Mouse (Mus musculus): ENCODE data around the gene Hpca. TPM values are rescaled to one million over a fixed set of nuclear protein-coding genes. Genes with fewer than 3 reads are reported as not detected.

Gene Hpca
- polyA plus RNA-seq, 2 experiments: 0.94 to 2.1 TPM

GRCm38 (mm10) chr4:129141560-129142438, 20.0 kb upstream of the Hpca start:
- no peak overlapping the region for H3K9ac ChIP-seq (ENCODE audit: low read depth, low read length, severe bottlenecking)
- DNase-seq (ENCODE audit: low spot score): no peak

GRCm38 (mm10) chr4:129140808-129141207, 19.0 kb upstream of the Hpca start:
- no peak for ATAC-seq (ENCODE audit: low FRiP score, low read depth)
- Histone ChIP-seq H3K4me1 (ENCODE audit: control insufficient read depth, insufficient read depth, low read length) (peaks cover 17% of the 10 kb centered on the region; the same call in 1 of the 2 replicates), H3K9me3 (ENCODE audit: control insufficient read depth, low read length) (no peaks in the 10 kb centered on the region), H3K4me3 (replicated peaks; ENCODE audit: low read length) (no peak overlapping the region), H3K36me3 (ENCODE audit: control insufficient read depth, insufficient read depth, low read length) (peaks cover 15% of the 10 kb centered on the region), H3K27me3 (ENCODE audit: control insufficient read depth, insufficient read depth, low read length) (peaks cover 15% of the 10 kb centered on the region; the same call in 1 of the 2 replicates), H3K27ac (replicated peaks; ENCODE audit: low read depth, low read length) (no peak overlapping the region), H3K9ac (ENCODE audit: low read depth, low read length, severe bottlenecking) (no peak overlapping the region), H3K4me2 (replicated peaks; ENCODE audit: low read depth, low read length, severe bottlenecking) (no peak overlapping the region)
- no peak for TF ChIP-seq POLR2A (IDR thresholded peaks at IDR 0.05; ENCODE audit: borderline replicate concordance, extremely low read depth, insufficient read depth, insufficient read length)
- WGBS: 82% methylated on average over 4 of the region's 4 CpGs
- DNase-seq (ENCODE audit: low spot score): no peak

More at GRCm38 (mm10) chr4:129141560-129142438, 20.0 kb upstream of the Hpca start:
- TF ChIP-seq POLR2A (IDR thresholded peaks at IDR 0.05; ENCODE audit: borderline replicate concordance, extremely low read depth, insufficient read depth, insufficient read length): no peak
- no peak for ATAC-seq (ENCODE audit: low FRiP score, low read depth)
- H3K27ac ChIP-seq (replicated peaks; ENCODE audit: low read depth, low read length): no peak overlapping the region
- 0 out of 2 replicates have a peak, but pooled peaks cover 8% of the 10 kb centered on the region for H3K27me3 ChIP-seq (ENCODE audit: control insufficient read depth, insufficient read depth, low read length)
- H3K36me3 ChIP-seq (ENCODE audit: control insufficient read depth, insufficient read depth, low read length): peaks cover 18% of the 10 kb centered on the region
- H3K9me3 ChIP-seq (ENCODE audit: control insufficient read depth, low read length): no peaks in the 10 kb centered on the region
- no peak overlapping the region for H3K4me3 ChIP-seq (replicated peaks; ENCODE audit: low read length)
- 74% methylated on average over 17 of the region's 17 CpGs for WGBS
- no peak overlapping the region for H3K4me2 ChIP-seq (replicated peaks; ENCODE audit: low read depth, low read length, severe bottlenecking)
- H3K4me1 ChIP-seq (ENCODE audit: control insufficient read depth, insufficient read depth, low read length): peaks cover 12% of the 10 kb centered on the region; the same call in 1 of the 2 replicates

DNA sequence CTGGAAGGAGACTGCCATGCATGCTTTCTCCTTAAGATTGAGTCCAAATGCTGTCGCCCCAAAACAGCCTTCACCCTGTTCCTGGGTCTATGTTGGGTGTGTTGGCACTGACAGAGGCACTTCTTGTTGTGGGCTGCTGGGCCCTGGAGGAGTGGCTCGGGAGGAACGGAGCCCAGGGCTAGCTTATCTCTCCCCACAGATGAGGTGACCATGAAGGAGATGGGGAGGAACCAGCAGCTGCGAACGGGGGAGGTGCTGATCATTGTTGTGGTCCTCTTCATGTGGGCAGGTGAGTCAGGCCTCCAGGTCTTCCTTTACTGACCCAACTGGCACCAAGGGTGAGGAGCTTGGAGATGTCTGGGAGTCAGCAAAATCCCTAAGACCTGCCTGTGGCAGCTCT, 17.8 kb upstream of the Hpca start:
- no peaks in the 10 kb centered on the region for H3K9me3 ChIP-seq (ENCODE audit: control insufficient read depth, low read length)
- H3K4me1 ChIP-seq (ENCODE audit: control insufficient read depth, insufficient read depth, low read length): peaks cover 19% of the 10 kb centered on the region; the same call in 1 of the 2 replicates
- H3K9ac ChIP-seq (ENCODE audit: low read depth, low read length, severe bottlenecking): no peak overlapping the region
- no peak for TF ChIP-seq POLR2A (IDR thresholded peaks at IDR 0.05; ENCODE audit: borderline replicate concordance, extremely low read depth, insufficient read depth, insufficient read length)
- DNase-seq (ENCODE audit: low spot score): no peak
- no peak for ATAC-seq (ENCODE audit: low FRiP score, low read depth)
- 88% methylated on average over 5 of the region's 5 CpGs for WGBS
- no peak overlapping the region for H3K4me2 ChIP-seq (replicated peaks; ENCODE audit: low read depth, low read length, severe bottlenecking)
- no peak overlapping the region for H3K4me3 ChIP-seq (replicated peaks; ENCODE audit: low read length)
- H3K27ac ChIP-seq (replicated peaks; ENCODE audit: low read depth, low read length): no peak overlapping the region
- H3K27me3 ChIP-seq (ENCODE audit: control insufficient read depth, insufficient read depth, low read length): peaks cover 18% of the 10 kb centered on the region; the same call in 1 of the 2 replicates
- H3K36me3 ChIP-seq (ENCODE audit: control insufficient read depth, insufficient read depth, low read length): peaks cover 14% of the 10 kb centered on the region

GRCm38 (mm10) chr4:129137392-129138321, 15.8 kb upstream of the Hpca start:
- peak overlapping the region; percentile 72 for H3K9ac ChIP-seq (ENCODE audit: low read depth, low read length, severe bottlenecking)
- ATAC-seq (ENCODE audit: low FRiP score, low read depth) (peak; percentile 24; the same call in 1 of the 2 replicates), DNase-seq (ENCODE audit: low spot score) (no peak)
- no peak overlapping the region; the same call in 1 of the 2 replicates for H3K27ac ChIP-seq (replicated peaks; ENCODE audit: low read depth, low read length)
- H3K27me3 ChIP-seq (ENCODE audit: control insufficient read depth, insufficient read depth, low read length): peaks cover 18% of the 10 kb centered on the region; the same call in 1 of the 2 replicates
- 47% methylated on average over 14 of the region's 14 CpGs for whole genome bisulfite sequencing
- peak overlapping the region; percentile 56 for H3K4me3 ChIP-seq (replicated peaks; ENCODE audit: low read length)
- H3K4me1 ChIP-seq (ENCODE audit: control insufficient read depth, insufficient read depth, low read length): peaks cover 13% of the 10 kb centered on the region; the same call in 1 of the 2 replicates
- TF ChIP-seq POLR2A (IDR thresholded peaks at IDR 0.05; ENCODE audit: borderline replicate concordance, extremely low read depth, insufficient read depth, insufficient read length): no peak
- no peaks in the 10 kb centered on the region for H3K9me3 ChIP-seq (ENCODE audit: control insufficient read depth, low read length)
- H3K36me3 ChIP-seq (ENCODE audit: control insufficient read depth, insufficient read depth, low read length): peaks cover 10% of the 10 kb centered on the region; the same call in 1 of the 2 replicates
- H3K4me2 ChIP-seq (replicated peaks; ENCODE audit: low read depth, low read length, severe bottlenecking): peak overlapping the region; percentile 90
